Mouse (Mus musculus): ENCODE results near the gene Lbhd2.

The Lbhd2 gene

DNA sequence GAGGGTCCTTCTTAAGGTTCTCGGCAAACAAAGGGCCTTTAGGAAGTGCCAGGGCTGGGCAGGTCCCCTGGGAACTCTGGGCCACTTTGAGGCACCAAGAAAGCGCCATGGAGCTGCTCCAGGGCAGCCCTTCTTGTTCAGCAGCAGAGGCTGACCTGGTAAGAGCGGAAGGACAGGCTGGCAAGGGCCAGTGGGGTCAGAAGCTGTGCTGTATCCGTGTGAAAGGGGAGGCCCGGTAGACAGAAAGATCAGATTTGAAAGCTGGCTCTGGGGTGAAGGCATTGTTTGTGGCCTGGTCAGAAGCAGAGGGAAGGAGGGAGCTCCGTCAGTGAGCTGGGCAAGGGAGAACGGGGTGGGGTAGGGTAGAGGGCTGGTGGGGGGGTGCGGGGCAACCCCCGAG is 40.7 kb downstream of the Lbhd2 start:
- no peak for DNase-seq (ENCODE audit: extremely low spot score)

DNA sequence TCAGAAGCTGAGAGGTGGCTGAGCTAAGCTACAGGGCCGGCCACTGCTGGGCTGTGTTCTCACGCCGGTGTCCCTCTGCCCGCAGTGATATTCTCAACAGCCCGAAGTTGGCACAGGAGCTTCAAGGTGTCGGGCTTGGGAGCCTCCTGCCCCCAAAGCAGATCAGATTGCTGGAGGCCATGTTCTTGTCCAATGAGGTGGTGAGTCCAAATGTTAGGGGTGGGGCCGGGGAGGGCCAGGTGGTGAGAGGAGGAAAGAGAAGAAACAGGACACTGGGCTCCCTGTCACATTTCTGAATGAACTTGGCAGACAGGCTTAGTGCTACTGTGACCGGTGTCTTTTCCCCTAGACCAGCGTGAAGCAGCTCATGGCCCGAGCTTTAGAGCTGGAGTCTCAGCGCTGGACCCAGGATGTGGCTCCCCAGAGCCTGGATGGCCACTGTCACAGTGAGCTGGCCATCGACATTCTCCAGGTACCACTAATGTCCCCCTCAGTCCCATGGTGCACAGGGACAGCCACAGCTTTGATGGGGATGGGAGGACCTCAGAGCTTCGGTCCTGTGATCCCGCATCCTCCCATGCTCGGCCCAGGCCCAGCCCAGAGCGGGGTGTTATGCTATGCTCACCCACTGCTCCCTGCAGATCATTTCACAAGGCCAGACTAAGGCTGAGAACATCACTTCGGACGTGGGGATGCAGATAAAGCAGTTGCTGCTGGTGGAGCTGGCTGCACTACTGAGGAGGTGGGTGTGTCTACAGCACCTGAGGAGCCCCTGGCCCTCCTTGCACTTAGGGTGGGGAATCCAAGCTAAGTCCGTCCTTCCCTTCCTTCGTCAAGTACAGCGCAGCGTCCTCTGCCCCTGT is 41.5 kb downstream of the Lbhd2 start:
- DNase-seq (ENCODE audit: extremely low spot score): no peak

DNA sequence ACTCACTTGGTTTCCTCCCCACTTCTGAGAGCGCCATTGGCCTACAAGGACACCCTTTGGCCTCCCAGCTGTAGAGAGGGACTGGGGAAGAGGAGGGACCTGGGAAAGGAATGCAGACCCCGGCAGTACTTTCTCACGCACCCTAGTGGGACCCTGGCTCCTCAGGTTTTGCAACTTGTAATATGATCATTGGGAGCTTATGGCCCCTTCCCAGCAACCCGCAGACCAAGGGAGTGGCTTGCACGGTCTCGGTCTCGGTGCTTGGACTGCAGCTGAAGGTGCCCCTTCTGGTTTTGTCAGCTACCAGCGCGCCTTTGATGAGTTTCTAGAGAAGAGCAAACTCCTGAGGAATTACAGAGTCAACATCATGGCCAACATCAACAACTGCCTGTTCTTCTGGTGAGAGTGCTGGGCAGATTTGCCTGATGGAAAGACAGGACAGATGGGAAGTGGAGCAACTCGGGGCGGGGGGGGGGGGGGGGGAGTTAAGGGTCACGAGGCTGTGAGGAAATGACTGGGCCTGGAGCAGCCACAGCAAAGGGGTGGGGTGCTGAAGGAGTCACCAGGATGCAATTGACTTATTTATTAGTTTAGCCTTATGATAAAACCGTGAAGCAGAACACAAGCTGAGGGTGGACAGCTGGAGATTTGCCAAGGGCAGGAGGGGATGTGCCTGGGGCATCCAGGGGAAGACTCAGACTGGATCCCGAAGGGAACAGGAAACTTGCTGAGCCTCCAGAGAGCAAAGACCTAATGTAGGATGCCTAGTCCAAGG is 42.5 kb downstream of the Lbhd2 start:
- DNase-seq (ENCODE audit: extremely low spot score): no peak

DNA sequence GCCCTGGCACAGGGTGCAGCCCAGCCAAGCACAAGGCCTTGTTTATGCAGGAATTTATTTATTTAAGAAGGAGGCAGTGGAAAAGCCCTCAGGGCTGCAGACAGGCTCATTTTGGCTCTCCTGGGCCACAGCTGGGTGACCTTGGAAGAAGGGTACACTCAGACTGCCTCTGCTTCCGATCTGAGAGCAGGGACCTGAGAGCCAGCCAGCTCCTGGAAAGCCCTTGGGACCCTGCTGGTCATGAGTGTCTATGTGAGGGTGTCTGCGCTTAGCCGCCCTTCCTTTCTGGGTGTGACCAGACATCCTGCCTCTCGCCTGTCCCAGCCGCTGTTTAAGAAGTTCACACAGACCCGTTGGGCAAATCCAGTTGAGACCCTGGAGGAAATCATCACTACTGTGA is 43.8 kb downstream of the Lbhd2 start:
- DNase-seq (ENCODE audit: extremely low spot score): no peak

DNA sequence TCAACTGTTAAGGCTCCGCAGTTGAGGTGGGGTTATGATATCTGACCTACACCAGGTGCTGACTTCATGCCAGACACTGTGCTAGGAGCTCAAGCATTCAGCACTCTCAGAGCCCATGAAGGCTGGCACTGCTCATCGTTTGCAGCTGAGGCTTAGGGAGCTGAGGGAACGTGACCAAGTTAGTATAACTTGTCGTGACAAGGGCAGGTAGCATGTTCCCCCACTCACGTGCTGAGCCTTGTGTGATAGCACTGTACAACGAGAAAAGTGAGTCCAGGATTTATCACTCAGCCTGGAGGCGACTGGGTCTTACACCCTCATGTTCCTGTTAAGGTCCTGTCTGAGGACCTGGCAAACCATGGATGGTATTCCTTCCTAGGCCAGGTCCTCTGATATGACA is 45.0 kb downstream of the Lbhd2 start:
- no peak for DNase-seq (ENCODE audit: extremely low spot score)

DNA sequence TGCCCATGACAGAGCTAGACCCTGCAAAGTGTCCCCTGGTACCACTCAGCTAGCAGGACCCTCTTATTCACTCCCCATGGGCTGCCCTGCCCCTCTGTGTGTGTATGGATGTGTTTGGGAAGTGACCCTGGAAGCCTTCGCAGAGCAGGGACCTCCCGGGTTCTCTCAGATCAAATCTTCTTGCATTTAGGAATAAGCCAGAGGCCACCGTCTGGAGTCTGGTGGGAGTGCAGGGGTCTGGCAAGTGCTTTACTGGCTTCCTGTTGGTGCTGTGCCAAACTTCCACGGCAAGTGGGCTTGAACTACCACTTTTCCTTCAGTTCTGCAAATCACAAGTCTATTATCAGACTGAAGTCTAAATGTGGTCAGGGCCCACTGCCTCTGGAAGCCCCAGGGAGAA is 47.4 kb downstream of the Lbhd2 start:
- DNase-seq (ENCODE audit: extremely low spot score): no peak

DNA sequence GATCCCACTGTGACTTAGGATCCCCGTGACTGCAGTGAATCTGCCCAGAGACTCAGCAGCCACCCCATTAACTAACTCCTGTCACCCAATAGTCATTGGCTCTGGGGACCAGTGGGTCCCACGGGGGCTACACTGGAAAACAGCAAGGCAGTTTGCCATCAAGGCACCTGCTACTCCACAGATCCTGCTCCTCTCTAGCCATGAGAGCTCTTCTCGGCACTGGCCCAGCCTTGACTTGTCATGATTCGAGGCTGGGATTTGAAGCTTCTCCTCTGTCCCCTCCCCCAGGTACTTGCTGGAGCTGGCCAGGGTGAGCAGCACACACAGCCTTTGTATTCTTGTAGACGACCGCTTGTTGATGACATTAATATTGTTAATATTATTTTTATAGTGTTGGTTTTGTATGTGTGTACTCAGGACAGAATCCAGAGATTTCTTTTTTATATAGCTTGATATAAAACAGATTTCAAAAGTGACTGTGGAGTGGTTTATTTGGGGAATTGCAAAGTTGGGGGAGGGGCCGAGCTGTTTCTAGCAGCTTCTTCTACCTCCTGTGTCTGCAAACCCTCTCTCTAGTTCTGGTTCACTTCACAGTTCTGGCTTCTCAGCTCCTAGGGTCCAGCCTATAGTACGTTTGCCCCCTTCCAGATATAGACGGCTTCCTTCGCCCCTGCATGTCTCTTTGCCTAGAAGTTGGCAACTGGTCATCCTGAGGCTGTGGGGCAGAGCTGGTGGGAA is 48.1 kb downstream of the Lbhd2 start:
- no peak for DNase-seq (ENCODE audit: extremely low spot score)

DNA sequence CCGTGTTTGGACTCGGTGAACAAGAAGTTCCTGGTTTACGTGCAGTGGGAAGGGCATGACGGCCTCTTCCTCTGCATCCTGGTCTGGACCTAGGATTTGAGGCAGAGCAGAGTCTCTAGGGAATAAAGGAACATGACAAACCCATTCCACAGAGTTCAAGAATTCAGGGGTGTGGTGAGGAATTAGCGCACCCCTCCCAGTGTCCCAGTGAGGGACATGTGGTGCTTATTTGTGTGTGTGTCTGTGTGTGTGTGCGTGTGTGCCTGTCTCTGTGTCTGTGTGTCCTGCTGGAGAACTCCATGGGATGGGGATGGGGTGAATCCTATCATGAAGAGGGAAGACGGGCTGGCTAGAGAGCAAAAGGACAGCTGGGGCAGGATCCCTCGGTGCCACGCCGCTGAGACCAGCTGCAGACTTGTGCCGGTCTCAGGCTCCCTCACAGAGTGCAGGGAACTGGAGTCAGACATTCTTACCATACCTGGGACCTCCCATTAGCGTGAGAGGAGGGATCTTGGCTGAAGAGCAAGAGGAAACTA is 48.8 kb downstream of the Lbhd2 start:
- no peak for DNase-seq (ENCODE audit: extremely low spot score)

DNA sequence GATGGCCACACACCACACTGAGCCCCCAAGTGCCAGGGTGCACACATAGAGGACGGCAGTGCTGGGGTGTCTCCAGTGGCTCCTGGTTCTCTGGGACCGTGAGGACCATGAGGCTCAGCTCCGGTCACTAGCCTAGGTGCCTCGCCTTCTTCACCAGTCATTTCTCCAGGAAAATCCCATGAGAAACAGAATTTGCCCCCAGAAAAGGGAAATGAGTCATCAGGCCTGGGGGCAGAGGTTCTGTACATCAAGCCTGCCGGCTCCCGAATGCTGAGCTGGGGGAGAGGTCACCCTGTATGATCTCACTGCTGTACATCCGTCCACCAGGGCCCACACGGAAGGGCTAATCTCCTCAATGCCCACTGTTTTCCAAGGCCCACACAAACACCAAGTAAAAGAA is 49.3 kb downstream of the Lbhd2 start:
- no peak for DNase-seq (ENCODE audit: extremely low spot score)

DNA sequence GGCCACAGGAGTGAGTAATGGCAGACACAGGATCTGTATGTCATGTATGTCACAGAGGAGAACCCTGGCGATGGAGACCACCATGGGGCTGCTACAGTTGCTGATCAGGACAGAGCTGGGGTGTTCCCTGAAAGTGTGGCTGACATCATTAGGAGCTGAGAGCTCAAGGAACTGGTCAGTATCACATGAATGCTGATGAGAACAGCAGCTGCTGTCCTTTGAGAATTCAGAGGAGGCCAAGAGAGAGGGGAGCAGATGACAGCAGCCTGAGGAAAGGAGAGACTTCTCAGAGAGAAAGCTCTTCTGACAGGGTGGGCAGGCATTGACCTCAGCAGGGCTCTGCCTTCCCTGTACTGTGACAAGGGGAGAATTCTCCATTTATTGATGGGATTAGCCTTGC is 51.1 kb downstream of the Lbhd2 start:
- DNase-seq (ENCODE audit: extremely low spot score): no peak
